Mouse (Mus musculus) activated CD4-positive, CD25-positive, alpha-beta regulatory T cell (primary cell): ENCODE data around the gene Ptprt. TPM values are rescaled to one million over a fixed set of nuclear protein-coding genes. Genes with fewer than 3 reads are reported as not detected.

ENCODE experiments used
- polyA plus RNA-seq, 2 experiments: library from polyadenylated mRNA; unstranded; fragments of 100-300 nt; shearing (Covaris generic); gene quantifications; one replicate each; pipeline ENCODE4 v1.2.1; 2017

The Ptprt gene
- under 1 TPM in 1 of 2 experiments, not detected in 1; 0.45 TPM for polyA plus RNA-seq

DNA sequence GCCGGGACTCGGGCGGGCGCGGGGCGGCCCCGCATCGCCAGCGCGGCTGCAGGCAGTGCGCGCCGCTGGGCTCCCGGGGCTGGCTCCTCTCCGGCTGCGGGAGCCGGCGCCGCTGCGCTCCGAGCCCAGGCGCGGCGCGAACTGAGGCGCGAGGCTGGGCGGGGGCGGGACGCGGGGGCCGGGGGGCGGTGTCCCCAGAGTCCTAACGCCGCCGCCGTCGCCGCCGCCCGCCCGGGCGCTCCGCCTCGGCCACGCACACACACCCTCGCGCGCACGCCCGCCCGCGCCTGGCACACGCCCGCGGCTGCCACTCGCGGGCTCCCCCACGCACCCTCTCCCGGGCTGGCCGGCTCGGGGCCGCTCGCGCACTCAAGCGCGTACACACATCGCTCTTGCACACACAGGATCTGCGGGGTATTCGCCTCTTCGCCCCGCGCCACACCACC lies at the start of gene Ptprt:
Ptprt (minus strand) TSS at position 207 of the 446 bp plus-strand sequence.

